Mouse (Mus musculus): ENCODE measurements around the gene Rbfox3.
A peak's percentile ranks its signal among the peaks of the same experiment; 100 is the strongest.

The Rbfox3 gene

GRCm38 (mm10) chr11:118448385-118448784 is 463.0 kb downstream of the Rbfox3 start:
- no peak for DNase-seq (ENCODE audit: low read depth, low spot score)

GRCm38 (mm10) chr11:118447346-118447745 is 464.1 kb downstream of the Rbfox3 start:
- no peak for DNase-seq (ENCODE audit: low read depth, low spot score)

- DNase-seq (ENCODE audit: low read depth, low spot score), result peak; percentile 70
Measured at GRCm38 (mm10) chr11:118445843-118446242, 465.6 kb downstream of the Rbfox3 start.

- peak; percentile 40 for DNase-seq (ENCODE audit: low read depth, low spot score)
Measured at GRCm38 (mm10) chr11:118443201-118443970, 468.0 kb downstream of the Rbfox3 start.

GRCm38 (mm10) chr11:118442691-118443090 is 468.7 kb downstream of the Rbfox3 start:
- DNase-seq (ENCODE audit: low read depth, low spot score), result no peak
